Mouse (Mus musculus): Measurements from ENCODE around the gene Ankrd22.

Gene Ankrd22

DNA sequence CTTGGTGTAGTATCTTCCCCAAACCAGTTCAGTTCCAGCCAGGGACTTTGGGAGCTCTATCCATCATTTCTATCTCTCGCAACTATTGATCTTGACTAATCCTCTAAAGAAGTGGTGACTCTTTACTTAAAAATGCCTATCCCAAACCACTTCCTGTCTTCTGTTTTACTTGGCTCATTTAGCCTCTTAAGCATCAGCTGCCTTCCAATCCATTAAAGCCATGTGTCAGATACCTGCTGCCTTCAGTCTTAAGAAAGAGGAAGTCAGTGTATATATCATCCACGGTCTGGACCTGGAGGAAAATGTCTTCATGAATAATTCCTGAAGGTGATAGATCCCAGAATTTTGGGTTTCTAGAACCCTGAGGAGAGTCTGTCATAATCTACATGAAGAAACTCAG is 14.5 kb upstream of the Ankrd22 start:
- no peak for DNase-seq

DNA sequence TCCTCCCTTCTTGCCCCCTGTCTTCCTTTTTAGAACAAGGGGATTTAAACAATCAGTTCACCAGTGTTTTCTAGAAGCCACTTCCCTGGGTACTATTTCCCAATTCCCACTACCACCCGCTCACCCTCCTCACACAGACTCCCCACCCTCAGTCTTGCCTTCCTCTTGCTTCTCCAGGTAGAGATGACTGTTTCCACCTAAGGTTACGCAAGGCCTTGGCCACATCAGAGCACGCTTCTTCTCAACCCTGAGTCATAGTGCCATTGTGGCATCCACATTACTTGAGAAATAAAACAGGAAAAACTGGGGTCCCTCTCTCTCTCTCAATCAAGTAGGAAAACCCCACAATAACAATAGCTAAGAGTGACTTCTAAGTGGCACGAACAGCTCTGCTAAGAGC is 13.3 kb upstream of the Ankrd22 start:
- no peak for DNase-seq

DNA sequence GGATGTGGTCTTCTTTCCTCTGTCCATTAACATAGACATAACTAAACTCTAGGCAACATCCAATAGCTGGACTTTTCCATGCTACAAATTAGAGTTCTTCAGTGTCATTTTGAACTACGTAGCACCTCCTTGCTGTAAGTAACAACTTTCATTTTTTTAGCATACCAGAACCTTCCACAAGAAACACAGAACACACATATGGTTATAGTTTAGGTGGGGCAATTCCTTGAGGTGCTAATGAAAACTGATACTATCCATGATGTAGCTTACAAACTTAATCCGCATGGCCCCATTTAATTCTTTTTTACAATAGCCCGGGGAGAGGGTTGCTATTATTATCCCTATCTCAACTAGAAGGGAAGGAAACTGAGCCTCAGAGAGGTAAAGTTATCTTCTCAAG is 8.2 kb upstream of the Ankrd22 start:
- no peak for DNase-seq

DNA sequence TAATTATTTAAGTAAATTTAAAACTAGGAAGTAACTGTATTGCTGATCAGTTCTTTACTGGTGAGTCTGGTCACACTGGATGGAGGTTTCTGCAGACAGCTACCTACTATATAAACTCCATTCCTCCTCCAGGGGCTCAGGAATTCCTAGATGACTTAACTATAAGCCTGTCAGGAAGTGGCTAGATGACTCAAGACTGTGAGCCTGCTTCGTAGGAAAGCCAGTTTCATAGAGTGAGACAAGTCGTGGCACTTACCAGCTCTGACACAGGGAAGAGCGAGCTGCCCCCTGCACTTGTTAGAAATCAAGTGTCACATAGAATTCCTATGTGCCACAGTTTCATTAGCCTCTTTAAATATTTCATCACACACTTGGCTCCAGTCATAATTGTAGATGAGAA is 5.3 kb upstream of the Ankrd22 start:
- no peak for DNase-seq

DNA sequence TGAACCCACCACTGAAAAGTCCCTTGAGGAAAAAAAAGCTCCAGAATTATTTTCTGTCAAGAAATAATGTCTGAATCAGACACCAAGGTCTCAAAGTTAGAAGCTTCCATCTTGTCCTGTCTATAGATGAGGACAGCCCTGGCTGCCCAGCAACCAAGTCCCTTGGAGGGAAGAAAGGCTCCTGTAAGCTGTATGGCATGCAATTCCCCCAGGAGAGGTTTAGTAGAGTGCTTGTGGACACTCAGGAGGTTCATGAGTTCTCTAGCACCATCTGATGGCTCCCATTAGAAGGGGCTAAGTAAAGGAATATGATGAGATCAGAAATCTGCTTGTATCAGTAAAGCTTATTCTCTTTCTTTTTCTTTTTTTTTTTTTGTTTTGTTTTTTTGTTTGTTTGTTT is 3.3 kb upstream of the Ankrd22 start:
- no peak for DNase-seq

DNA sequence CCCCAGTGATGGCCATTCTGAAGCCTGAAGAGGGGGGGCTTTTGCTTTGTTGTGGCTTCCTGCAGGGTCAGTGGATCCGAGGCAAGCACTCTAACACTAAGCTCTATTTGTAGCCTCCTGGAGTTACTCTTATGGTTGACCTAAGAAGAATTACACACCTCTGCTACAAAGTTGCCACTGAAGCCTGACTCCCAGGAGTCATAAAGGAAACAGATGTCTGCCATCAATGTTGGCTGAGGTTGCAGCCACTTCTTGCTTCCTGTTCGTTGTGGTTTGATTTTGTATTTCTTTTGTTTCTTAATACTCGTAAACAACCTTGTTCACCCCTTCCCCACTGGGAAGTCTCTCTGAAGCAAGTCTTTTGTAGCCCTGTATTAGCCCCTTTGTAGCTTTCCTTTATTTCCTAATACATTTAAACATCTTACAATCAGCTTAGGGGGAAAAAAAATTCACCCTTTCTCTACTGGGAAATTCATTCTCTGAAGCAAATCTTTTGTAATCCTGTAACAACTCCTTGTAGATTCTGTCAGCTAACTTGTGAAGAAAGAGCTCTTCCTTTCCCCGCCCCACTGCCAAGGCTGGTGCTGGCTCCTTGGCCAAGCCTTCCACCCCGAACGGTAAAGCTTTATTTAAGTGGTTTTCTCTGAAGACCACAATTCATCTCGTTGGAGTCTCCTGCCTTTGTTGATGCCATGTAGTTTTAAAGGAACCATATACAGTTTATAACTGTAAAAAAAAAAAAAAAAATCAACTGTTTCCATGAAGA is 2.2 kb upstream of the Ankrd22 start:
- DNase-seq: no peak

DNA sequence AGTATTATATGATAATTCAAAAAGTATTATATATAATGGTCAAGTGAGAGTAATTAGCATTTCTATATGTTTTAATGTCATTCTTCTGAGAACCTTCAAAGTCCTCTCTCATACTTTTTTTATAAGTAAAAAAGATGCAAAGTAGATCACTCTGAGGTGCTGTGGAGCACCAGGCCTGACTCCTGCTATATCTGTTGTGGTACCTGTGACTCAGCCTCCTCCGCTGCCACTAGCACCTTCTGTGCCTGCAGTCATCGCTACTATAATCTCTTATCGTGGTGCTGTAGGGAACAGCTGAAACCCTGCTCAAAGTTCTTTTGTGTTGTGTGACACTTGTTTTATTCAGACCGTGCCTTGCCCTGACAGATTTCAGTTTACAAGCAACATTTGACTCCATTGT is 533 bp upstream of the Ankrd22 start:
- no peak for DNase-seq

DNA sequence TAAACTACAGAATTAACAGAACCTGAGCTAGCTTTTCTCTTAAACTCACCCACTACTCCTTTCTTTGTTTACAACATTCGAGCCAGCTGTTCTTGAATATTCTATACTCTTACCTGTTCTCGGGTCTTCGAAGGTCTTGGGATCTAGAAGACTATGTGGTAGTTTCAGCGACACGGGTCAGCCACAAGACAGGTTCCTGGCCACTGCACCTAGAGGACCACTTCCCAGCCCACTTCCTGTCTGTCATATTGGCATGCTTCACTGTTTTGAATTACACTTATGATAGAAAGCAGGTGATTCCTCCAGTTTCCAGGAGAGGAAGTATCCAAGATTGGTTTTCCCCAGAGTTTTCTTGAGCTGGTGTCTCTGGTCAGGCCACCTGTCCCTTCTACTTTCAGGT is 3.2 kb downstream of the Ankrd22 start:
- no peak for DNase-seq

DNA sequence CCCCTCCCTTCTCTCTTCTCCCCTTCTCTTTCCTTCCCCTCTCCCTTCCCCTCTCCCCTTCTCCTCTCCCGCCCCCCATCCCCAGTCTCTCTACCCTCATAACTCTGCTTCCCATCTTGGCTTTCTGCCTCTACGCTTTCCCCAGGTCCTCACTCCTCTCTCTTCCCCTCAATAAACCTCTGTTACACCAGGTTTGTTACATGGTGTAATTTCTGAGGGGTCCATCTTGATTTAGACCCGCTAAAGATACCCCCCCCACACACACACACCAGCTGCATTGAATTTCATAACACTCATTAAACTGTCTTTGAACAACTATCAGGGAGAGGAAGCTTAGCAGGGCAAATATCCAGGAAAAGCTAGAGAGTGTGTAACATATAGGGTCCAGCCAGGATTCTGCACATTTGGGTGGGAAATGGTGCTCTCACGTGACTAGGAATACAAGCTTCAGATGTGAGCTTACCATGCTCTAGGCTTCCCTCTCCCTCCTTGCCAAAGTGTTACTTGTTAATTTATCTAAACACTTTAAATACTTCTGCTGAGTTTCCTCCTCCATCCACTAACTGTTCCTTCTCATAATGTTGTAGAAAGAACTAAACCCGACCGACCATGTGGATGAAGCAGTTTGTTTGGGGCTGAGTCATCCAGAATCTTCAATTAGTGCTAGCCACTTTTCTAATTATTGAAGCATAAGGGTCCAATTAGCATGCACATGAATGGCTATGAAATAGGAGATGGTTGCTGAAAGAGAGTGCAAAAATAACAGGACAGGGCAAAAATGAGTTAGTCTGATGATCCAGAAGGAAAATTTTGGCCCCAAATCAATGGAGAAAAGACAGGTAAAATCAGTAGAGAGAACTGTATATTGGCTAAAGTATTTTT is 12.3 kb downstream of the Ankrd22 start:
- no peak for DNase-seq

DNA sequence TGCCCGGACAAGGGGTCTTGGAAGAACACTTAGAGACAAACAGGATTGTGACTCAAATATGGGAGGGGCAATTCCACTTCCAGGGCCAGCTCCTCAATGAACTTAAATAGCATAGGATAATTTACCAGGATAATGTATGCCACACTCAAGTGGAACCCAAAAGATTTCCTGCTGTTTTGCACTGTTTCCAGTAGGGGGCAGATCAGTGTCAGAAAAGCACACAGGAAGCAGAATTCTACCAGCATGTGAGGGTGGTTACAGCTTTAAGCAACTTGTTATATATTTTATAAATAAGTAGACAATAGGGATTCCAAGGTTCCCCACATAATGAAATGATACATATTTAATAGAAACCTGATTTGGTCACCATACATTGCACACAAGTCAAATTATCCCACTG is 13.9 kb downstream of the Ankrd22 start:
- no peak for DNase-seq

DNA sequence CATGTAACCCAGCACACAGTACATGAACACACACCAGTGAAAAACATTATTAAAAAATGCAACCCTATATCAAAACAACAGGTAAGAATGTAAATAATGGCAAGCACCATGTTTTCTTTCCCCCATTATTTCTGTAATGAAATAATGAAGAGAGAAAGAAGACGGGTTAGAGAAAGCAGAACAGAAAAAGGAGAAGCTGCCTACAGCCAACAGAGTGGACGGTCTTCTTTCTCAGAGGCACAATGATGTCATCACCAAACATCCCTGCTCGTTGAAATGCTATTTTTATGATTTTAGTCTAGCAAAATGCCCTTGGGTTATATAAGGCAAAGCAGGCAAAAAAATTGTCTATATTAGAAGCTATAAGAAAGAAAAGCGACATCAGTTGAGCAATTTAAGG is 17.4 kb downstream of the Ankrd22 start:
- no peak for DNase-seq

DNA sequence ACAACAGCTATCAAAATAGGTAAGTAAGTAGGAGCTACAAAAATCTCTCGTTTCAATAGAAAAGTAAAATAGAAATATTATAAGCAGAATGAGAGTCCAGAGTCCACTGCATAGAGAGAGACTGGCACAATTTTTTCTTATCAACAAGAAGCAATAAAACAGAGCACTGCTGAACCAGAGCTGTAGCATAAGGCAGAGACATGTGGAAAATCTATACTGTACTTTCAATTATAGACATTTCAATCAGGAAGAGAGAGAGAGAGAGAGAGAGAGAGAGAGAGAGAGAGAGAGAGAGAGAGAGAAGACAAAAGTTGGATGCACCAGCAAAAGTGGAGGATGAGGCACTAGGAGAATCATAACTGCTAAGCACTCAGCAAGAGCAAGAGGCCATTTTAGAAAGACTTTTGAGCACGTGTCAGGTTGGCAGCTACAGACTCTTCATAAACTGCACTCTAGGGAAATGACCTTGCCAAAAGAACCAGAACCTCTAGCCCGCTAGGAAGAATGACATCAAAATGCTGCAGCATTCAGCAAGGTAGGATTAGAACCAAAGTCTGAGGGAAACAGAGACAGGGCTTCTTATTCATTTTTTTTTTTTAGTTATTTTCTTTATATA is 26.3 kb downstream of the Ankrd22 start:
- no peak for DNase-seq

DNA sequence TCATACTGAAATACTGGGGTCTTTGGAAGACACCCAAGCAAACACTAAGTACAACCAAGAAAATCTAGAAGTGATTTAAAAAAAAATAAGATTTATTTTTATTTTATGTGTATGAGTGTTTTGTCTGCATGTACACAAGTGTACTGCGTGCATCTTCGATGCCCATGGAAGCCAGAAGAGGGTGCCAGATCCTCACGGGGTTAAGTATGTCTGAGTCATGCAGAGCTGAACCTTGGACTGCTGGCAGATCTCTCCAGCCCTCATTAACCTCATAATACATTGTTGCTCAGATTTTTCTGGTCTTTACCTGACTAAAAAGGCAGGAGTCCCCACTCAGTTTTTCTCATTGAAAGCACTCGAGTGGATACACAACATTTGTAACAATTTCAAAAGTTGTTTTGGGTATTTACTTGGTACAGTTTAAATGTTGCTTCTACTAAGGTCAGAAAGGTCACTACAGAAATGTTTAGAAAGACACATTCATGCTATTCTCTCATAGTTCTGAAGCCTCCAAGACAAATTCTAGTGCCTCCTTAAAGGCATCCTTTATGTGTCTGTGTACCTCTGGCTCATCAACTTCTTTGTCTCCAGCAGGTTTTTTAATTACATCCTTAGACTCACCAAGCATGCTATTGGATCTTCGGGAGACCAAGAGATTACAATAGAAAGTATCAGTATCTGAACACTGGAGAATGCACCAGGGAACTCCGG is 27.0 kb downstream of the Ankrd22 start:
- DNase-seq: no peak

DNA sequence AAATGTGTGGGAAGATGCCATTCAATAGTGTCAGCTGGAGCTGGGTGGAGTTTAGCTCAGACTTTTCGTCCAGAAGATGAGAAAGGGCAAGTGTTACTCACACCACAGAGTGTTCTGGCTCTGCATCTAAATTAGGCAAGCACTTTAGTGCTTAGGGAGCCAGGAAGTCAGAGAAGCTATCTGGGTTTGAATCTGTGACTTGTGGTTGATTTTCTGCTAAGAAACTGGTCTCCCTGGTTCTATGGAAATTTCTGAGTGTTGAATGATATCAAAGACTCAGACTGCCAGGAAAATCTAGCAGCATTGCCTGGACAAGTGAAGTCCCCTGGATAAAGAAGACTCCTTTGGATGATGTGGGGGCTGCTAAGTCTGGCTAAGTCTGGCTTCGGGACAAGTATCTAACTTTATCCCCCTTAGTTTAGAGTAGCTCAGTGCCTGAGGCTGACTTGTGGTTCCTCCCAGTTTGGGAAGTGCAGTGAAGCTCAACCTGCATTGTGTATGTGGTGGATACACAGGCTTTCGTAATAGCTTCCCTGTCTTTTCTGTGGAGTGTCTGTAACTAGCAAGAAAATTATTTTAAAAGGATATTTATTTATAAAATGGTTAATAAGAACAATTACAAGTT is 45.6 kb downstream of the Ankrd22 start:
- DNase-seq: no peak

DNA sequence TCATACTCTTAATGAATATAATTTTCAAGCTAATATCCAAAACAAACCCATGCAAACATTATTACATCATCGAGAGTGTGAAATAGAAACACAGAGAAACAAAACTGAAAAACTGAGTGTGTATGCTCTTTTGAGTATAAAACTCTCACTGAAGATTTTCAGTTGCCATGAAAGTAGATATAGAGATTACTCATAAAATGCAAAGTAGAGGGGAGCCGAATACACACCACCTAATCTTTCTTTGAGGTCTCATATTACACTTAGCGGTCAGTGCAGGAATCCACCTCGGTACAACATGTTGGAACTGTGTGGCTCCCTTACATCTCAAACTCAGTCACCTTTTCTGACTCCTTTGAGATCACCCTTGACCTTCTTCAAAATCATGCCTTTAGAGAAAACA is 46.2 kb downstream of the Ankrd22 start:
- no peak for DNase-seq

DNA sequence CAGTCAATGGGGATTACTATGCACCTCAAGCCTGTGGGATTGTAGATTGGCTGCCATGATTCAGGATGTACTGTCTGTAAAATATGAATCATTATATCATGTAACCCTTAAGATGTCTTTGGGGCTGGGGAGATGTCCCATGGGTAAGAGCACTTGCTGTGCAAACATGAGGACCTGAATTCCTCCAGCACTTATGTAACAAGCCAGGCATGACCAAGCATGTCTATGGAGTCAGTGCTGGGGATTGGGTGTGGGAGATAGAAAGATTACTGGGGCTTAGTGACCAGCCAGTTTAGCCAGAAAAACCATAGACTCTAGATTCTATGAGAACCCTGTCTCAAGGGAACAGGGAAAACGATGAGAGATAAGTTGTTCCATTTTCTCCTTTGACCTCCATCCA is 46.8 kb downstream of the Ankrd22 start:
- no peak for DNase-seq

DNA sequence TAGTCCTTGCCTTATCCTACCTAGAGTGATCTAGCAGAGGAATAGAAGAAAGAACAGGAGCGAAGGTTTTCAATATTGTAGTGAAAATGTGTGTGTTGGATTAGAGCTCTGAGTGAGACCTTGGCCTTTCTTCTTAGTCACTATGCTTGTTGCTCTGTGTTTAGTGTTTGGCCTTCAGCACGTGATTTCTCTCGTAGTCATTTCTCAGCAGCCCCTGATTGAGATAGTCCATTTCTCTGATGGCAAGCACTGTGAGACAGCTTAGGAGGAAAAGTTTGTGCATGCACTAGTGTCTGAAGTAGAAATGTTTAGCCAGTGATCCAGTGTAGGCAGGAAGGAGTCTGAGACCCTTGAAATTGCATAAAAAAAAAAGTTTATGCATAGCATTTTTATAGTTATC is 61.0 kb downstream of the Ankrd22 start:
- DNase-seq: no peak

DNA sequence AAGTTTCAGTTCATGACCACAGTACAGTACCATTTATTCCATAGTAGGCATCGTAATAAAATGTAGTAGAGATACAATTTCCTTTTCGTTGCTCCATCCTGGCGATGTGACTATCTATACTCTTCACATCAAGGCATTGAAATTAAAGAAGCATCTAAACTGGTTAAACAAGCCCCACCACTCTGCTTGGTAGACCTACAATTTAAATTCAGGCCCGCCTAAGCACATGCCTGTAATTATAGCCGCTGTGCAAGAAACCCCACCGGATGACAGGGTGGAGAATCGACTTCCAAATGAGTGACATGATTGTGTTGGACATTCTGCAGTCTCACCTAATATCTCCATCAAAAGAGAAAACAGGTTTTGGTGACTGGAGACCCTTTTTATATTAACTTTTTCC is 64.0 kb downstream of the Ankrd22 start:
- no peak for DNase-seq

DNA sequence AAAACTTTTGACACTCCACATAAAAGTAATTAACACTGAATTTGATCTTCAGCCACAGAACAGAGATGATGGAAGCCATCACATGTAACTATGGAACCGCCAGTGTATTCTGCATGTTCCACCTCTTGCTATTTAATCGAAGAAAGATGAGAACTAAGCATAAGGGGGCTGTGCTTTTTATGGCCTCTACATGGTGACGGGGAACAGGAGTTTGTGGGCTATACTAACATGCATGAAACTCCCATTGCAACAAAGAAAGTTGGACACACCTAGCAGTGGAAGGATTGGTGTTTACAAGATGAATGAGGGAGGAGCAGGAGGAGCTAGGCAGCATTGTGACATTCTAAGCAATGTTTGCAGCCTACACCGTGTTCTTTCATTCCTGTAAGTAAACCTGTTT is 65.2 kb downstream of the Ankrd22 start, which contains the start of gene Lipm:
Lipm (plus strand) TSS at position 301 of the 400 bp plus-strand sequence.
- DNase-seq: no peak

DNA sequence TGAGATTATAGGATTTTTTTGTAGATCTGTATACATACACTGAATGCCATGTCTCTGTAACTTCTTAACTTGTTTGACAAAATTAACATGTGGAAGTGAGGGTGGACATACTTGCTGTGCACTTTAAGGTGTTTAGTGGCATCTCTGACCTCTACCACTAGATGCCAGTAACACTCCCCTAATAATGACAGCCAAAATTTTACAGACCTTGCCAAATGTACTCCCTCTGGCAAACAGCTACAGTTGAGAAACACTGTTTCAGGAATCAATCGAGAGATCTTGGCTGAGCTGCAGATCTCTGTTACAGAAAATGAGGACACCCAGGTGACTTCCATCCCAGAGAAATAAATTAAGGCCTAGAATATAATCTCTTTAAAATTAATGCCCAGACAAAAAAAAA is 69.6 kb downstream of the Ankrd22 start:
- DNase-seq: no peak

DNA sequence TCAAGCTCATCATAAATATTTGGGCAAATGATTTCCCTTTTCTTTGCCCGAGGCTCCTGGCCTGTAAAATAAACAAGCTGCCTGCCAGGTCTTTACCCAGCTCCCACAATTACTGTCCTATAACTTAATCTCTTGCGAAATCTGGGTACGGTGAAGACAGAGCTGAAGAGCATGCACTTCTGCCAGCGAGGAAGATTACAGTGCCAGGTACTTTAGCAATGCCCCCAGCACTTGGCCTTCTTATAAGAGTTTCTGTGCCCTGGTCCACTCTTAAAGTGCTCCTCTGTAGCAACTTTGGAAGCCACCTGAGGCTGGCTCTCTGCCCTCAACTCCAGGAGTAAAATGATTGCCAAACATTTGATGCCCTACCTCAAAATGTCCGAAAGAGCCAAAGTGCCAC is 70.5 kb downstream of the Ankrd22 start:
- DNase-seq: no peak

DNA sequence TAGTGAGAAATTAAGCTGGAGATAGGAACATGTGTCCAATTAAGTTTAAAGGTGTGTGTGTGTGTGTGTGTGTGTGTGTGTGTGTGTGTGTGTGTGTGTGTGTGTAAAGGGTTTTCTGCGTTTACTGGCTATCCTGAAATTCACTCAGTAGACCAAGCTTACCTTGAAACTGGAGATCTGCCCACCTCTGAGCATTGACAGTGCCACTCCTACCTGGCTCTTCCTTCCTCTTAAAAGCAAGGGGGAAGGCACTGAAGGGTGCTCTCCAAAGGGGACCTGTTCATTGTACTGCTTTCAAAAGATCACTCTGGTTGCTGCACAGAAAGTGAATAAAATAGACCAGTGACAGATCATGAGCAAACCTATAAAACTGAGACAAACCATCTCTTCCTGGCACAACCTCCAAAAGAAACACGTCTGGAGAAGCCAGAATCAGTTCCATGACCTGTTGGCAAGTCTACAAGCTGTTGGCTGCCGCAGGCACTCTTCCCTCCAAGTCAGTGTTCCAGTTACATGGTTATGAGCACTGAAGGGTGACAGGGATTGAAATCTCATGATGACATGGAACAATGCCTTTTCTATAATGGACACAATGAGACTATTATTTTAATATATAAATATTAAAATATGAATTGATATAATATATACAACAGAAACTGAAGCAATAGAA is 76.7 kb downstream of the Ankrd22 start:
- no peak for DNase-seq

Measured in liver (tissue).